Mouse (Mus musculus) inflammation-experienced regulatory T-cells, adult 6 months (primary cell): ENCODE data around the gene Gm20388. TPM values are rescaled to one million over a fixed set of nuclear protein-coding genes. Genes with fewer than 3 reads are reported as not detected.

Experiments
- ATAC-seq: one replicate; pipeline ENCODE4 v1.8.0; 2017
- polyA plus RNA-seq, 3 experiments: library from polyadenylated mRNA; unstranded; fragments of 100-300 nt; shearing (Covaris generic); gene quantifications; one replicate each; pipeline ENCODE4 v1.2.1; 2017

The Gm20388 gene
- polyA plus RNA-seq, 3 experiments from 2014 or later, result 10.8 to 14.1 (median 11.8) TPM

GRCm38 (mm10) chr8:123318467-123318911 lies 3407.8 kb downstream of the Gm20388 start, which contains the start of gene Fanca:
Gene Fanca (minus strand): TSS chr8:123318576.
- ATAC-seq, result peak; percentile 99

GRCm38 (mm10) chr8:123319522-123320164 lies 3409.0 kb downstream of the Gm20388 start:
- peak; percentile 33 for ATAC-seq

GRCm38 (mm10) chr8:123328552-123328951 lies 3417.9 kb downstream of the Gm20388 start:
- no peak for ATAC-seq

- ATAC-seq, result no peak
These were observed 3418.7 kb downstream of the Gm20388 start for GRCm38 (mm10) chr8:123329350-123329749.

- ATAC-seq, result no peak
These were observed 3419.3 kb downstream of the Gm20388 start for GRCm38 (mm10) chr8:123329961-123330360.

- ATAC-seq, result no peak
These were observed 3420.1 kb downstream of the Gm20388 start for GRCm38 (mm10) chr8:123330701-123331100.

- ATAC-seq, result no peak
These were observed 3420.7 kb downstream of the Gm20388 start for GRCm38 (mm10) chr8:123331301-123331700.

- no peak for ATAC-seq
These were observed 3421.2 kb downstream of the Gm20388 start for GRCm38 (mm10) chr8:123331810-123332209.

- ATAC-seq, result peak; percentile 85
These were observed 3421.8 kb downstream of the Gm20388 start, which contains the start of gene Spire2 for GRCm38 (mm10) chr8:123332262-123333090. Gene Spire2 (plus strand): TSS chr8:123332713.

GRCm38 (mm10) chr8:123333091-123333587 lies 3422.5 kb downstream of the Gm20388 start:
- no peak for ATAC-seq

- ATAC-seq, result no peak
These were observed 3423.2 kb downstream of the Gm20388 start for GRCm38 (mm10) chr8:123333864-123334263.

- no peak for ATAC-seq
These were observed 3423.8 kb downstream of the Gm20388 start for GRCm38 (mm10) chr8:123334467-123334866.

- ATAC-seq, result no peak
These were observed 3426.8 kb downstream of the Gm20388 start for GRCm38 (mm10) chr8:123337475-123337874.

GRCm38 (mm10) chr8:123340071-123340470 lies 3429.4 kb downstream of the Gm20388 start:
- ATAC-seq, result no peak

GRCm38 (mm10) chr8:123341040-123342015 lies 3430.7 kb downstream of the Gm20388 start:
- no peak for ATAC-seq

- ATAC-seq, result no peak
These were observed 3431.6 kb downstream of the Gm20388 start for GRCm38 (mm10) chr8:123342253-123342652.

GRCm38 (mm10) chr8:123342911-123343310 lies 3432.3 kb downstream of the Gm20388 start:
- ATAC-seq, result no peak

- no peak for ATAC-seq
These were observed 3432.8 kb downstream of the Gm20388 start for GRCm38 (mm10) chr8:123343422-123343821.

- no peak for ATAC-seq
These were observed 3434.5 kb downstream of the Gm20388 start for GRCm38 (mm10) chr8:123345135-123345534.

GRCm38 (mm10) chr8:123345856-123346255 lies 3435.2 kb downstream of the Gm20388 start:
- ATAC-seq, result no peak

- no peak for ATAC-seq
These were observed 3436.7 kb downstream of the Gm20388 start for GRCm38 (mm10) chr8:123347293-123347692.

- ATAC-seq, result no peak
These were observed 3437.7 kb downstream of the Gm20388 start for GRCm38 (mm10) chr8:123348237-123348843.
